Mouse (Mus musculus) CH12.LX (cell line): Measurements from ENCODE around the gene Map2k7.

Experiments used
- CTCF ChIP-seq, 2 experiments: IDR thresholded peaks in 1 of 2; conservative IDR thresholded peaks in 1 of 2; 2 replicates each; pipeline ENCODE4 v1.5.1; 2011 to 2012; ENCODE audit warnings: low read depth in 2 of 2, low read length in 2 of 2, improper control_type of control experiment in 1 of 2, inconsistent platforms in 1 of 2, mild to moderate bottlenecking in 1 of 2, moderate library complexity in 1 of 2
- HCFC1 ChIP-seq: IDR thresholded peaks from 2 replicates; pipeline ENCODE4 v1.6.1; 2012; ENCODE audit warnings: low read depth, mild to moderate bottlenecking, inconsistent platforms, low read length, improper control_type of control experiment
- NELFE ChIP-seq: IDR thresholded peaks from 2 replicates; pipeline ENCODE4 v1.6.1; 2011; ENCODE audit warnings: low read depth, low read length, improper control_type of control experiment
- POLR2A ChIP-seq: IDR thresholded peaks from 2 replicates; pipeline ENCODE4 v1.6.1; 2011; ENCODE audit warnings: low read depth, mild to moderate bottlenecking, improper control_type of control experiment, low read length
- RAD21 ChIP-seq: IDR thresholded peaks from 2 replicates; pipeline ENCODE4 v1.6.1; 2011; ENCODE audit warnings: low read depth, mild to moderate bottlenecking, low read length, improper control_type of control experiment, moderate library complexity
- ZC3H11A ChIP-seq: IDR thresholded peaks from 2 replicates; pipeline ENCODE4 v1.6.1; 2012; ENCODE audit warnings: low read depth, mild to moderate bottlenecking, inconsistent platforms, low read length, improper control_type of control experiment
- ZNF384 ChIP-seq: IDR thresholded peaks from 2 replicates; pipeline ENCODE4 v1.6.1; 2012; ENCODE audit warnings: low read depth, low read length, improper control_type of control experiment, inconsistent platforms

DNA sequence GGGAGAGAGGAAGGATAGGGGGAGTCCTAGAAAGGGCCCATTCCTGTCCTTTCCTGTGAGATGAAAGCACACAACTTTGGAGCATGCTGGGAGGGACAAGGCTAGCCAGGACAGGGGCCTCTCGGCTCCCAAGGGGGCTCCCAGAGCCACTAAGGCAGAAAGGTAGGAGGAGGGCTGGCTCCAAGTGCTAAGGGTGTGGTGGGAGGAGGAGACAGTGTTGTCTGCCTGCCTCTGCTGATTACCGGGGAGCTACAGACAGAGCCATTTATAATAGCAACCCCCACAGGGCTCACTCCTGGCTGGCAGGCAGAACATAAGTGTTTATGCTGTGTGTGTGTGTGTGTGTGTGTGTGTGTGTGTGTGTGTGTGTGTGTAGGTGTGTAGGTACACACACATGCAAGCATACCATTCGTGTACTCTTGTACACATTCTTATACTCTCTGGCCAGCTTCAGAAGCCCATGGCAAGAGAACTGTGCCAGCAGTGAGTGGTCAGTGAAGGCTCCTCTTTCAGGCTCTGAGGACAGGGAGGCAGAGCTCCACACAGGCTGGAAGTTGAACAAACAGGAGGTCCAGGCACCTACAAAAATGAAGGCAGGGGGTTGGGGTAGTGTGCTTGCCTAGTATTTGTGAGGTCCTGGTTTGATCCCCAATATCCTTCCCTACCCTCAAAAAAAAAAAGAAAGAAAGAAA lies 49.4 kb upstream of the Map2k7 start:
- TF ChIP-seq ZNF384 = no peak
- TF ChIP-seq HCFC1 = no peak
- no peak for TF ChIP-seq RAD21
- TF ChIP-seq CTCF (conservative IDR thresholded peaks at IDR 0.05 in 1 of 2, IDR thresholded peaks at IDR 0.05 in 1 of 2; ENCODE audit: low read depth in 2 of 2, low read length in 2 of 2) = no peak
- TF ChIP-seq POLR2A = no peak
- no peak for TF ChIP-seq ZC3H11A
- no peak for TF ChIP-seq NELFE
